Mouse (Mus musculus): ENCODE results near the gene Simc1. TPM values are rescaled to one million over a fixed set of nuclear protein-coding genes. Genes with fewer than 3 reads are reported as not detected.
A peak's percentile ranks its signal among the peaks of the same experiment; 100 is the strongest.

Simc1 gene
- total and polyA plus RNA-seq, 2 experiments from 2014 or later: 9.5 to 17.1 TPM

GRCm38 (mm10) chr13:54527140-54527539, 23.6 kb downstream of the Simc1 start:
- no peak overlapping the region for H3K4me3 ChIP-seq (ENCODE audit: low read length)
- DNase-seq (ENCODE audit: low spot score): no peak
- no peak for ATAC-seq
- no peak overlapping the region for H3K4me2 ChIP-seq (ENCODE audit: low read depth, low read length)
- H3K4me1 ChIP-seq (ENCODE audit: insufficient read depth, low read length): no peaks in the 10 kb centered on the region
- 89% methylated on average over 6 of the region's 6 CpGs for WGBS
- H3K9me3 ChIP-seq (ENCODE audit: low read length): no peaks in the 10 kb centered on the region
- H3K27ac ChIP-seq: no peak overlapping the region
- no peak overlapping the region for H3K9ac ChIP-seq (replicated peaks; ENCODE audit: low read length)
- no peak for TF ChIP-seq CTCF (IDR thresholded peaks at IDR 0.05; ENCODE audit: low read depth)
- H3K27me3 ChIP-seq (ENCODE audit: insufficient read depth, low read length): no peaks in the 10 kb centered on the region
- peaks cover 52% of the 10 kb centered on the region for H3K36me3 ChIP-seq (ENCODE audit: insufficient read depth, low read length)

- no peak for DNase-seq (ENCODE audit: low spot score)
- no peak overlapping the region for H3K27ac ChIP-seq
- H3K9ac ChIP-seq (replicated peaks; ENCODE audit: low read length): no peak overlapping the region
- H3K4me1 ChIP-seq (ENCODE audit: insufficient read depth, low read length): no peaks in the 10 kb centered on the region
- H3K9me3 ChIP-seq (ENCODE audit: low read length): no peaks in the 10 kb centered on the region
- no peak for ATAC-seq
- H3K4me2 ChIP-seq (ENCODE audit: low read depth, low read length): no peak overlapping the region
- no peak for TF ChIP-seq CTCF (IDR thresholded peaks at IDR 0.05; ENCODE audit: low read depth)
- H3K36me3 ChIP-seq (ENCODE audit: insufficient read depth, low read length): peaks cover 32% of the 10 kb centered on the region
- no peak overlapping the region for H3K4me3 ChIP-seq (ENCODE audit: low read length)
- no peaks in the 10 kb centered on the region for H3K27me3 ChIP-seq (ENCODE audit: insufficient read depth, low read length)
These were observed 28.6 kb downstream of the Simc1 start for GRCm38 (mm10) chr13:54532134-54532533.

GRCm38 (mm10) chr13:54548036-54548435, 44.5 kb downstream of the Simc1 start:
- Histone ChIP-seq H3K27me3 (ENCODE audit: insufficient read depth, low read length) (no peaks in the 10 kb centered on the region), H3K27ac (no peak overlapping the region), H3K9me3 (ENCODE audit: low read length) (no peaks in the 10 kb centered on the region), H3K4me1 (ENCODE audit: insufficient read depth, low read length) (no peaks in the 10 kb centered on the region), H3K9ac (replicated peaks; ENCODE audit: low read length) (no peak overlapping the region), H3K36me3 (ENCODE audit: insufficient read depth, low read length) (peaks cover 46% of the 10 kb centered on the region), H3K4me2 (ENCODE audit: low read depth, low read length) (no peak overlapping the region), H3K4me3 (ENCODE audit: low read length) (no peak overlapping the region)
- no peak for TF ChIP-seq CTCF (IDR thresholded peaks at IDR 0.05; ENCODE audit: low read depth)
- DNase-seq (ENCODE audit: low spot score): no peak
- WGBS: 86% methylated on average over 7 of the region's 7 CpGs
- ATAC-seq: no peak

- no peak for TF ChIP-seq CTCF (IDR thresholded peaks at IDR 0.05; ENCODE audit: low read depth)
- no peaks in the 10 kb centered on the region for H3K4me1 ChIP-seq (ENCODE audit: insufficient read depth, low read length)
- H3K36me3 ChIP-seq (ENCODE audit: insufficient read depth, low read length): peaks cover 80% of the 10 kb centered on the region
- WGBS: 96% methylated on average over 9 of the region's 9 CpGs
- H3K27me3 ChIP-seq (ENCODE audit: insufficient read depth, low read length): no peaks in the 10 kb centered on the region
- no peak overlapping the region for H3K27ac ChIP-seq
- no peaks in the 10 kb centered on the region for H3K9me3 ChIP-seq (ENCODE audit: low read length)
- ATAC-seq (no peak), DNase-seq (ENCODE audit: low spot score) (no peak)
- H3K4me2 ChIP-seq (ENCODE audit: low read depth, low read length): no peak overlapping the region
- H3K9ac ChIP-seq (replicated peaks; ENCODE audit: low read length): no peak overlapping the region
- no peak overlapping the region for H3K4me3 ChIP-seq (ENCODE audit: low read length)
These were observed 52.6 kb downstream of the Simc1 start for GRCm38 (mm10) chr13:54556176-54556575.

- no peak overlapping the region for H3K27ac ChIP-seq
- DNase-seq (ENCODE audit: low spot score): peak; percentile 43
- no peak overlapping the region for H3K4me2 ChIP-seq (ENCODE audit: low read depth, low read length)
- TF ChIP-seq CTCF (IDR thresholded peaks at IDR 0.05; ENCODE audit: low read depth): no peak
- 72% methylated on average over 3 of the region's 3 CpGs for WGBS
- ATAC-seq: 0 out of 2 replicates have a peak, but pooled peaks have one; percentile 29
- no peaks in the 10 kb centered on the region for H3K27me3 ChIP-seq (ENCODE audit: insufficient read depth, low read length)
- no peak overlapping the region for H3K9ac ChIP-seq (replicated peaks; ENCODE audit: low read length)
- H3K9me3 ChIP-seq (ENCODE audit: low read length): no peaks in the 10 kb centered on the region
- H3K4me3 ChIP-seq (ENCODE audit: low read length): no peak overlapping the region
- H3K36me3 ChIP-seq (ENCODE audit: insufficient read depth, low read length): peaks cover 84% of the 10 kb centered on the region
- H3K4me1 ChIP-seq (ENCODE audit: insufficient read depth, low read length): no peaks in the 10 kb centered on the region
These were observed 53.2 kb downstream of the Simc1 start for GRCm38 (mm10) chr13:54556796-54557195.

- Histone ChIP-seq H3K4me2 (ENCODE audit: low read depth, low read length) (no peak overlapping the region), H3K4me1 (ENCODE audit: insufficient read depth, low read length) (no peaks in the 10 kb centered on the region), H3K36me3 (ENCODE audit: insufficient read depth, low read length) (peaks cover 83% of the 10 kb centered on the region), H3K9ac (replicated peaks; ENCODE audit: low read length) (no peak overlapping the region), H3K27me3 (ENCODE audit: insufficient read depth, low read length) (no peaks in the 10 kb centered on the region), H3K27ac (no peak overlapping the region), H3K9me3 (ENCODE audit: low read length) (no peaks in the 10 kb centered on the region), H3K4me3 (ENCODE audit: low read length) (no peak overlapping the region)
- DNase-seq (ENCODE audit: low spot score) (no peak), ATAC-seq (no peak)
- 100% methylated on average over 1 of the region's 1 CpGs for WGBS
- no peak for TF ChIP-seq CTCF (IDR thresholded peaks at IDR 0.05; ENCODE audit: low read depth)
These were observed 54.1 kb downstream of the Simc1 start for GRCm38 (mm10) chr13:54557652-54558051.

GRCm38 (mm10) chr13:54559656-54560055, 56.1 kb downstream of the Simc1 start:
- 86% methylated on average over 2 of the region's 2 CpGs for WGBS

More at GRCm38 (mm10) chr13:54559656-54560055, 56.1 kb downstream of the Simc1 start:
- Histone ChIP-seq H3K27ac (no peak overlapping the region), H3K4me2 (ENCODE audit: low read depth, low read length) (no peak overlapping the region), H3K9me3 (ENCODE audit: low read length) (no peaks in the 10 kb centered on the region), H3K9ac (replicated peaks; ENCODE audit: low read length) (no peak overlapping the region), H3K4me1 (ENCODE audit: insufficient read depth, low read length) (peaks cover 5% of the 10 kb centered on the region; the same call in 1 of the 2 replicates), H3K36me3 (ENCODE audit: insufficient read depth, low read length) (peaks cover 73% of the 10 kb centered on the region), H3K27me3 (ENCODE audit: insufficient read depth, low read length) (no peaks in the 10 kb centered on the region), H3K4me3 (ENCODE audit: low read length) (no peak overlapping the region)
- DNase-seq (ENCODE audit: low spot score): no peak
- no peak for ATAC-seq
- no peak for TF ChIP-seq CTCF (IDR thresholded peaks at IDR 0.05; ENCODE audit: low read depth)

Data from hindbrain, postnatal 0 days (tissue).